Mouse (Mus musculus) heart, embryonic 10.5 days (tissue): ENCODE measurements around the gene Galnt6. TPM values are rescaled to one million over a fixed set of nuclear protein-coding genes. Genes with fewer than 3 reads are reported as not detected.
A peak's percentile ranks its signal among the peaks of the same experiment; 100 is the strongest.

Source experiments
- DNase-seq: peaks from one replicate; pipeline ENCODE4 v3.0.0-alpha.2; 2017; ENCODE audit warnings: low spot score
- H3K27ac ChIP-seq: fragments of 300-500 bp; sonication (generic); 2 replicates; pipeline ENCODE4 v1.5.1; 2016; ENCODE audit warnings: mild to moderate bottlenecking
- H3K27me3 ChIP-seq: fragments of 300-500 bp; sonication (generic); 2 replicates; pipeline ENCODE4 v1.6.1; 2016; ENCODE audit warnings: mild to moderate bottlenecking; ENCODE audit not compliant: poor library complexity, insufficient read depth, severe bottlenecking
- H3K36me3 ChIP-seq: fragments of 300-500 bp; sonication (generic); 2 replicates; pipeline ENCODE4 v1.6.1; 2016; ENCODE audit warnings: mild to moderate bottlenecking, moderate library complexity
- H3K4me1 ChIP-seq: fragments of 300-500 bp; sonication (generic); 2 replicates; pipeline ENCODE4 v1.6.1; 2016; ENCODE audit warnings: mild to moderate bottlenecking
- H3K4me3 ChIP-seq: fragments of 300-500 bp; sonication (generic); 2 replicates; pipeline ENCODE4 v1.5.1; 2016; ENCODE audit warnings: mild to moderate bottlenecking, moderate library complexity
- H3K9me3 ChIP-seq: fragments of 300-500 bp; sonication (generic); 2 replicates; pipeline ENCODE4 v1.6.1; 2016; ENCODE audit warnings: mild to moderate bottlenecking, moderate library complexity
- WGBS: fragments of 180-500 bp; shearing (Covaris S2); methylation state at CpG from one replicate; pipeline ENCODE4 v1.1.7; 2016; 5-methylcytosine and 5-hydroxymethylcytosine counted together
- polyA plus RNA-seq: library from polyadenylated mRNA; unstranded; fragments of >200 nt; fragmentation: Nextera tagmentation; extraction: Ambion mirVana; gene quantifications from 2 replicates; pipeline ENCODE4 v1.2.1, GENCODE M21; 2016

The Galnt6 gene
- polyA plus RNA-seq, 1 experiment from 2014 or later, result 0.18 TPM

- 83% methylated on average over 6 of the region's 6 CpGs for WGBS
- Histone ChIP-seq H3K4me1 (peaks cover 20% of the 10 kb centered on the region), H3K36me3 (peaks cover 2% of the 10 kb centered on the region; the same call in 1 of the 2 replicates), H3K27ac (no peak overlapping the region), H3K27me3 (0 out of 2 replicates have a peak, but pooled peaks cover 14% of the 10 kb centered on the region), H3K4me3 (no peak overlapping the region), H3K9me3 (peaks cover 8% of the 10 kb centered on the region; the same call in 1 of the 2 replicates)
- DNase-seq, result no peak
Measured at GRCm38 (mm10) chr15:100686434-100686833, 42.7 kb downstream of the Galnt6 start.

DNA sequence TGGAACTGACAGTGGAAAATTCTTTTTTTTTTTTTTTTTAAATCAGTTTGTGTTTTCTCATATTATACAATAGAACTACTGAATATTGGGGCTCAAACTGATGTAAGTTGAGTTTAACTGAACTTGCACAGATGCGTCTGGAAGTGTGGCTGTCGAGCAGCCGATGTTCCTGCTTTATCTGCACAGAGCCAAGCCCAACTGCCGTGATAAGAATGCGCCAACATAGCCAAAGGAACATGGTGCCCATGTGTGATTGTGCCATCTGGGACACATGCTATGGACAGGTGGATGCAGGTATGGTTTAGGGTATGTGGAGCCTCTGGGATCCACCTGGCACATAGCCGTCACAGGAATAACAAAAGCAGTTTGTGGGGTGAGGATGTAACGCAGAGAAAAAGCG is 43.3 kb downstream of the Galnt6 start:
- DNase-seq, result no peak
- H3K4me1 ChIP-seq, result peaks cover 25% of the 10 kb centered on the region
- WGBS, result 78% methylated on average over 8 of the region's 8 CpGs
- 0 out of 2 replicates have a peak, but pooled peaks cover 14% of the 10 kb centered on the region for H3K27me3 ChIP-seq
- peaks cover 2% of the 10 kb centered on the region; the same call in 1 of the 2 replicates for H3K36me3 ChIP-seq
- H3K27ac ChIP-seq, result no peak overlapping the region
- peaks cover 7% of the 10 kb centered on the region; the same call in 1 of the 2 replicates for H3K9me3 ChIP-seq
- H3K4me3 ChIP-seq, result no peak overlapping the region

DNA sequence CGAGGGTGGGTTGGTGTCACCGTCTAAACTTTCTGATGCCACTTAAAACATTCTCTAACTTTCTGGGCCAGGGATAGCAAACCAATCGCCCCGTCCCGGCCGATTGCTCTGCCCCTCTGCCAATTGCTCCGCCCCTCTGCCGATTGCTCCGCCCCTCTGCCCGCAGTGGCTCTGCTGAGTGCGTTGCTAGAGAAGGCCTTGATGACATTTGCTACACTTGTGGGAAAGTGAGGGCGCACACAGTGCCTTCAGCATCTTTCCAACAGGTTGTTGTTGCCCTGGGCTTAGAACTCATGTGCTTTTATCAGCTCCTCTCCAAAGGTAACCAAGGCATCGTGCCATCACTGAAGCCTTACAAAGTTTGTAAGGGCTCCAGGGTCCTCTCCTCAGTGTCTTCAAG is 43.9 kb downstream of the Galnt6 start:
- 22% methylated on average over 13 of the region's 13 CpGs for WGBS
- Histone ChIP-seq H3K4me3 (no peak overlapping the region), H3K27me3 (0 out of 2 replicates have a peak, but pooled peaks cover 14% of the 10 kb centered on the region), H3K36me3 (peaks cover under 1% of the 10 kb centered on the region; the same call in 1 of the 2 replicates), H3K27ac (no peak overlapping the region), H3K9me3 (peaks cover under 1% of the 10 kb centered on the region; the same call in 1 of the 2 replicates), H3K4me1 (peaks cover 31% of the 10 kb centered on the region)
- no peak for DNase-seq

- no peak for DNase-seq
- H3K4me1 ChIP-seq, result peaks cover 33% of the 10 kb centered on the region
- no peaks in the 10 kb centered on the region for H3K9me3 ChIP-seq
- H3K4me3 ChIP-seq, result no peak overlapping the region
- H3K36me3 ChIP-seq, result no peaks in the 10 kb centered on the region
- H3K27ac ChIP-seq, result no peak overlapping the region
- 54% methylated on average over 10 of the region's 10 CpGs for WGBS
- H3K27me3 ChIP-seq, result 0 out of 2 replicates have a peak, but pooled peaks cover 14% of the 10 kb centered on the region
Measured at GRCm38 (mm10) chr15:100684450-100684849, 44.7 kb downstream of the Galnt6 start.

- no peaks in the 10 kb centered on the region for H3K9me3 ChIP-seq
- no peak overlapping the region for H3K27ac ChIP-seq
- 0 out of 2 replicates have a peak, but pooled peaks cover 14% of the 10 kb centered on the region for H3K27me3 ChIP-seq
- peaks cover 33% of the 10 kb centered on the region for H3K4me1 ChIP-seq
- peak; percentile 89 for DNase-seq
- no peaks in the 10 kb centered on the region for H3K36me3 ChIP-seq
- no peak overlapping the region for H3K4me3 ChIP-seq
- WGBS, result 44% methylated on average over 2 of the region's 2 CpGs
Measured at GRCm38 (mm10) chr15:100683041-100683440, 46.1 kb downstream of the Galnt6 start.

DNA sequence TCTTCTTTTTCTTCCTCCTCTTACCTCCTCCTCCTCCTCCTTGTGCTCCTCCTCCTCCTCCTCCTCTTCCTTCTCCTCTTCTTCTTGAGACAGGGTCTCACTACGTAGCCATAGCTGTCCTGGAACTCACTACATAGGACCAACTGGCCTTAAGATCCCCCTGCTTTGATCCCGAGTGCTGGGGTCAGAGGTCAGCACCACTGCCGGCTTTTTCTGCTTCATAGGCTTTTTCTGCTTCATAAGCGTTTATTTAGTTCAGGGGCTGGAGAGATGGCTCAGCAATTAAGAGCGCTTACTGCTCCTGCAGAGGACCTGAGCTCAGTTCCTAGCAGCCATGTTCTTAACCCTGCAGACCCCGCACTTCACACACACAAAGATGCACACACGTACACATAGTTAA is 47.4 kb downstream of the Galnt6 start:
- H3K4me3 ChIP-seq, result no peak overlapping the region
- 52% methylated on average over 7 of the region's 7 CpGs for WGBS
- 0 out of 2 replicates have a peak, but pooled peaks cover 14% of the 10 kb centered on the region for H3K27me3 ChIP-seq
- no peak for DNase-seq
- peaks cover 25% of the 10 kb centered on the region for H3K4me1 ChIP-seq
- H3K36me3 ChIP-seq, result no peaks in the 10 kb centered on the region
- H3K27ac ChIP-seq, result no peak overlapping the region
- H3K9me3 ChIP-seq, result no peaks in the 10 kb centered on the region

DNA sequence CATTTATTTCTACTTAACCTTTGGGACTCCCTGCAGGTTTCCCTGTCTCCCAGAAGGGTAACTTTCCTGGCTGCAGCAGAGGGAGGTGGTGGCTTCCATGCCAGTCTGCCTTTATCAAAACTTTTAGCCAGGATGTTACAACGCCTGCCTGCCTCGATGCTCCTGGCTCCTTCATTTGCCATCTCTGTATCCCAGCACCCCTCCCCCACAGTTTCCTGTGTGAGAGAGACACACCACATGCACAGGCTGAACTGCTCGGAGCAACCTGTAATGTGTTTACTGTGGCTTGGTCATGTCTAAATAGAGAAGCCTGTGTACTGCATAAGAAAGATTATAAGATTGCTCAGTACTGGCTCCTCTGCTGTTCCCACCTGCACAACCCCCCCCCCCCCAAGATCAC is 48.8 kb downstream of the Galnt6 start:
- Histone ChIP-seq H3K27me3 (0 out of 2 replicates have a peak, but pooled peaks cover 13% of the 10 kb centered on the region), H3K4me1 (peaks cover 25% of the 10 kb centered on the region), H3K36me3 (no peaks in the 10 kb centered on the region), H3K27ac (peak overlapping the region; percentile 36; the same call in 1 of the 2 replicates), H3K9me3 (no peaks in the 10 kb centered on the region), H3K4me3 (no peak overlapping the region)
- WGBS, result 42% methylated on average over 3 of the region's 3 CpGs
- no peak for DNase-seq

- H3K27me3 ChIP-seq, result no peaks in the 10 kb centered on the region
- DNase-seq, result no peak
- no peaks in the 10 kb centered on the region for H3K9me3 ChIP-seq
- WGBS, result 90% methylated on average over 14 of the region's 14 CpGs
- H3K36me3 ChIP-seq, result no peaks in the 10 kb centered on the region
- H3K4me3 ChIP-seq, result no peak overlapping the region
- peaks cover 35% of the 10 kb centered on the region for H3K4me1 ChIP-seq
- H3K27ac ChIP-seq, result no peak overlapping the region
Measured at GRCm38 (mm10) chr15:100679005-100679404, 50.2 kb downstream of the Galnt6 start.

DNA sequence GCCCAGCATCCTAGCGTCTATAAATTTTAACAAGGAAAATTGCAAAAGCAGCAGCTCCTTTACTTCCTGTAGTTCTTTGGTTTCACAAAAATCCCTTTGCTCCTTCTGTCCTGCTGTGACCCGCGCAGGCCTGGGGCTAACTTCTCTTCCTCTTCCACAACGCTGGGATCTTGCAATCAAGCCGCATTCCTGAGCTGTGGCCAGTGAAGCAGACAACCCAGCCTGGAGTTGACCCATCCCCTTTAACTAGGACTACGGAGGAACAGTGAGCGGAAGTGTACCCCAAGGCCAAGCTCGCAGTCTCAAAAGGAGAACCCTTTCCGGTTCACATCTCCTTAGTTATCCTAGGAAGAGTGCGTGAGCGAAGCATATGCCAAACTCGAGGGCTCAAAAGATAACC is 50.6 kb downstream of the Galnt6 start:
- H3K27me3 ChIP-seq, result no peaks in the 10 kb centered on the region
- H3K4me3 ChIP-seq, result no peak overlapping the region
- no peaks in the 10 kb centered on the region for H3K36me3 ChIP-seq
- H3K9me3 ChIP-seq, result no peaks in the 10 kb centered on the region
- 74% methylated on average over 12 of the region's 12 CpGs for WGBS
- H3K4me1 ChIP-seq, result peaks cover 39% of the 10 kb centered on the region
- DNase-seq, result no peak
- H3K27ac ChIP-seq, result no peak overlapping the region

DNA sequence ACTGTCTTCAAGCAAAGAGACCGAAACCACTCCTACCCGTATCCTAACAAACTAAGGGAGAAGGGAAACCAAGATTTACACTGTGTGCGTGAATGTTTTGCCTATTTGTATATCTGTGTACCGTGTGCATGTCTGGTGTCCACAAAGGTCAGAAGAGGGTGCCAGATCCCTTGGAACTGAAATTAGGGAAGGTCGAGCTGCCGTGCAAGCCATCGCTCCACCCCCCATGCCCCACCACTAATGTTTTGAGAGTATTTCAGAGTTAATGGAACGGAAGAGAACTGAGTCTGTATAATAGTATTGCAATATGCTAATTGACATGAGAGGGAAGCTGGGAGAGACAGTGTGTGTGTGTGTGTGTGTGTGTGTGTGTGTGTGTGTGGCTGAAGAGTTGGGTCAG is 51.5 kb downstream of the Galnt6 start:
- no peaks in the 10 kb centered on the region for H3K36me3 ChIP-seq
- no peak overlapping the region for H3K4me3 ChIP-seq
- H3K27me3 ChIP-seq, result no peaks in the 10 kb centered on the region
- peaks cover 41% of the 10 kb centered on the region for H3K4me1 ChIP-seq
- no peaks in the 10 kb centered on the region for H3K9me3 ChIP-seq
- WGBS, result 90% methylated on average over 8 of the region's 8 CpGs
- no peak overlapping the region for H3K27ac ChIP-seq
- DNase-seq, result no peak

DNA sequence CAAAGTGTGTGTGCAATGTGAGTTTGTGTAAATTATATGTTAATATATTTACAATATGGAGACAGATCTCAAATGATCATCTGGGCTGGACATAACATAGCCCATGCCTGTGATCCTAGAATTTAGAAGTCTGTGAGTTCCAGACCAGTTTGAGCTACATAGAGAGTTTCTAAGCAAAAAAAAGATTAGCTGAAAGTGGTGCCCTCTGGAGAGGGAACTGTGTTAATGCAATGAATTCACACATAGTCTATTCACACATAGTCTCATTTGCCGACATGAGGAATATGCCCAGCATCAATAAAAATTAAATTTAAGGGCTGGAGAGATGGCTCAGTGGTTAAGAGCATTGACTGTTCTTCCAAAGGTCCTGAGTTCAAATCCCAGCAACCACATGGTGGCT is 52.7 kb downstream of the Galnt6 start:
- no peak overlapping the region for H3K4me3 ChIP-seq
- 86% methylated on average over 1 of the region's 1 CpGs for WGBS
- no peak overlapping the region for H3K27ac ChIP-seq
- no peaks in the 10 kb centered on the region for H3K27me3 ChIP-seq
- no peak for DNase-seq
- peaks cover 38% of the 10 kb centered on the region for H3K4me1 ChIP-seq
- H3K36me3 ChIP-seq, result no peaks in the 10 kb centered on the region
- no peaks in the 10 kb centered on the region for H3K9me3 ChIP-seq

DNA sequence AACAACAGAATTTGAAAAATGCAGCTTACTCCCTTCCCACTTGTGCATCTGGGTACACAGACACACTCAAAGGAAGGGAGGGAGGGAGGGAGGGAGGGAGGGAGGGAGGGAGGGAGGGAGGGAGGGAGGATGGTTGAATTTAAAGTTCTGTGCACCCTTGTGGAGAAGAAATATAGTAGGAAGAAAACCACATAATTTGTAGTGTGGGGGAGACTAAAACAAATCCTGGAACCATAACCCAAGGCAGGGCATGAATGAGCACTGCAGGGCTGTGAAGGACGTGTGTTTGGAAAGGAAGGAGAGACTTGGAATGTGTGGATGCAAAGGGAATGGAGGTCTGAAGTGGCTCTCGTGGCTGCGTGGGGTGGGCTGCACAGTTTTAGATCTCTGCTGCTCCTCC is 53.7 kb downstream of the Galnt6 start:
- no peak for DNase-seq
- Histone ChIP-seq H3K4me3 (no peak overlapping the region), H3K9me3 (no peaks in the 10 kb centered on the region), H3K4me1 (peaks cover 28% of the 10 kb centered on the region), H3K27ac (no peak overlapping the region), H3K27me3 (no peaks in the 10 kb centered on the region), H3K36me3 (no peaks in the 10 kb centered on the region)
- 48% methylated on average over 3 of the region's 3 CpGs for WGBS

GRCm38 (mm10) chr15:100674566-100674965 is 54.6 kb downstream of the Galnt6 start:
- no peak for DNase-seq
- Histone ChIP-seq H3K4me3 (no peak overlapping the region), H3K27me3 (0 out of 2 replicates have a peak, but pooled peaks cover under 1% of the 10 kb centered on the region), H3K4me1 (peaks cover 25% of the 10 kb centered on the region), H3K9me3 (no peaks in the 10 kb centered on the region), H3K36me3 (no peaks in the 10 kb centered on the region), H3K27ac (peak overlapping the region; percentile 68)
- WGBS, result 84% methylated on average over 10 of the region's 10 CpGs
